Mouse (Mus musculus) cerebellum, adult 9-11 months (tissue): ENCODE results near the gene Olfr374.

Experiments
- DNase-seq: peaks from one replicate; pipeline ENCODE4 v3.0.0; 2022

Olfr374 gene

DNA sequence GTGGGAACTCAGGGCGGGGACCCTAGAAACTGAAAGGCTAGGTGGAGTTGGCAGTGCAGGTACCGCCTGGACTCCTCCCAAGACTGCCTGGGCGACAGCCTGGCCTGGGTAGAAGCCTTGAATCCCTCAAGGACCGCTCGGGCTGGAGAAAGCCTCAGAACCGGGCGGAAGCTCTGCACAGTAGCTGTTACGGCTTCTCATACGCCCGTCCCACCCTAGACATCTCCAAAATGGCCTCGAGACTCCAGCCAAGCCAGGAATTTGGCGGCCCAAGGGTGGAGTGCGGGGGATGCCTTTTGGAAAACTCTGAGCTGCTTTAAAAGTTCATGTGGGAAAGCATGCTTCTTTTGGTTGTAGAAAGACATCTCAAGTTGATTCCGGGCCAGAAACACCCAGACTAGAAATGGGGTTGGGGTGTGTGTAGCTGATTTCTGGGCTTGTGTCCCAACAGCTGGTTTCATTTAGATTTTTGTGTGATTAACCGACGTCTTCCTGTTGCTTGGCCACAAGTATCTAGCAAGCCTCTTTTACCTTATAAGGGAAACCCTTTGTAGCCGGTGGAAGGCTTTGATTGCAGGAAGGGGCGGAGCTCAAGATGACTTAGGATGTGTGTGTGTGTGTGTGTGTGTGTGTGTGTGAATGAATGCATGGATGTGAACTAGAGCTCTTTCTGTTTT lies 29.6 kb downstream of the Olfr374 start:
- peak; percentile 18 for DNase-seq

DNA sequence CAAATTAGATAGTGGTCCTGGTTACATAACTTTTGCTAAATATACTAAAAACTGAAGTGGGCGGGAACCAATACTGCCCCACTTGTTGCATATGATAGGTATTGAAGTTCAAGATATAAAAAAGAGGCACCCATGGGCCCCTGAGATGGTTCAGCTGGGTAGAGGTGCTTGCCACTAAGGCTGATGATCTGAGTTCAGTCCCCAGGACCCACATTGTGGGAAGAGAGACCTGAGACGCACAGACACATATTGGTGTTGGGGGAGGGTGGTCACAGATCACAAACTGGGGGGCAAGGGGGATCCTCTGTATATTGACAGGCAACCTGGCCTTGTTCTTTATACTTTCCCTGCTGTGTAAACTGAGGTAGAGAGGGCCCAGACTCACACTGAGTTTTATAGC lies 30.6 kb downstream of the Olfr374 start:
- DNase-seq: no peak

DNA sequence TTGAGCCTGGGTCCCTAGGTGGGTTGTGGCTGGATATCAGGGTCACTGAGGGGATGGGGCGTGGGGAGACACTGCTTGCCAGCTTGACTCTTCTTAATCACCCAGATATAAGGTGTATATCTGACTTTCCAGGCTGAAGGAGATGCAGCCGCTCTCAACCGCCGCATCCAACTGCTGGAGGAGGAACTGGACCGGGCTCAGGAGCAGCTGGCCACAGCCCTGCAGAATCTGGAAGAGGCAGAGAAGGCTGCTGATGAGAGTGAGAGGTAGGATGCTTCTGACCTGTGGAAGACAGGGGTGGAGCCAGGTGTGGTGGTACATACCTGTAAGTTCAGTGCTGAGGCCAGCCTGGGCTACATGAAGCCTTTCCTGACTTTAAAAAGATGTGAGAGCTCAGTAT lies 31.6 kb downstream of the Olfr374 start:
- DNase-seq: no peak

DNA sequence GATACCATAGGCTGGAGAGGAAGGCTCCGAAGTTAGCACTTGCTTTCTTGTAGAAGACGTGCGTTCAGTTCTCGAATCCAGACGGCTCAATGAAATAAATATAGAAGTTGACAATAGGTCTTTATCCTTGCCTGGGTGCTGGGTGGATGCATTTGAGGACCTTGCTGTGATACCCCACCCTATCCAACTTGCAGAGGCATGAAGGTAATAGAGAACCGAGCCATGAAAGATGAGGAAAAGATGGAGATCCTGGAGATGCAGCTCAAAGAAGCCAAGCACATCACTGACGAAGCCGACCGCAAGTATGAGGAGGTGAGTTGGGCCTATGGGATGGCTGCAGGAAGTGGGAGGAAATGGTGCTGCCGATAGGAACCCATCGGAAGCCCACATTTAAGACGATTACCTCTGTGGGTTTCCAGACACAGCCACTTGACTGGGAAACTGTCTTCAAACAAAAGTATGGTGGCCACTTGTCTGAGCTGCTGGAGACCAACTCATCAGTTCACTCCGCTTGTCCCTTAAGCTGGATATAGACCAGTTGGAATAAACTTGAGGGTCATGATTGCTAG lies 36.5 kb downstream of the Olfr374 start:
- DNase-seq: no peak

DNA sequence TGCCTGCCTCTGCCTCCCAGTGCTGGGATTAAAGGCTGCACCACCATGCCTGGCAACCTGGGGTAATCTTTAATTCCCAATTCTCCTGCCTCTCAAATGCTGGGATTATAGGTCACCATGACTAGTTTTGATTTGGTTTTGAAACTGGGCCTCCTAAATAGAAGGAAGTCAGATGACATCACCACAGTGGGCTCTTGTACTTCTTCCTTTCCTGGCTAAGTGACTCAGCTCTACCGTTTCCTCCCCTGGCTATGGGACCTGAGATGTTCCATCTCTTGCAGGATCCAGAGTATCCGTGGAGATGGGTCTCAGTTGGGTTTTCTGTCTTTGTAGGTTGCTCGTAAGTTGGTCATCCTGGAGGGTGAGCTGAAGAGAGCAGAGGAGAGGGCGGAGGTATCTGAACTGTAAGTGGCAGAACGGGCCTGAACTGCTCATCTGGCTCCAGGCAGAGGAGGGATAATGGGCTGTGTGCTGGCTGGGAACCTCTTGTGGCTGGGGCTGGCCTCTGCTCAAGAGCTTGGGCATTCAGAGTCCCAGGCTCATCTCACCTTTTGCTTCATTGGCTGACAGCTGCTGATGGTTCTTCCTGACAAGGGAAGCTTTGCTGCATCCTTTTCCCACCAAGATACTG lies 37.6 kb downstream of the Olfr374 start:
- no peak for DNase-seq

DNA sequence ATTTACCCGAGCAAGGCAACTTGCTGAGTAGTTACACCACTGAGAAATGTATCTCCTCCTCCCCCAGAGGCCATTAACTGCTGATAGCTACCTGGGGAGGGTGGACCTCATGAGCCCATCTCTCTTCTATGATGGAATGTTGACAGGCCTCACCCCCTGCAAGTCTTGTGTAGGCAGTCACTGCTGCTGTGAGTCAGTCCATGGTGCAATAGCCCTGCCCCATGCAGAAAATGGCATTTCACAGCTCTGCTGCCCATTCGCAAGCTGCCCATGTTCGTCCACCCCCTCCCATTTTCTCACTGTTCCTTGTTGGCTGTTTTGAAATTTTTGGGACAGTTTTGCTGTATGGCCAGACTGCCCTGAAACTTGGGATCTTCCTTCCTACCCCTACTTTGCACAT lies 38.7 kb downstream of the Olfr374 start:
- DNase-seq: no peak

DNA sequence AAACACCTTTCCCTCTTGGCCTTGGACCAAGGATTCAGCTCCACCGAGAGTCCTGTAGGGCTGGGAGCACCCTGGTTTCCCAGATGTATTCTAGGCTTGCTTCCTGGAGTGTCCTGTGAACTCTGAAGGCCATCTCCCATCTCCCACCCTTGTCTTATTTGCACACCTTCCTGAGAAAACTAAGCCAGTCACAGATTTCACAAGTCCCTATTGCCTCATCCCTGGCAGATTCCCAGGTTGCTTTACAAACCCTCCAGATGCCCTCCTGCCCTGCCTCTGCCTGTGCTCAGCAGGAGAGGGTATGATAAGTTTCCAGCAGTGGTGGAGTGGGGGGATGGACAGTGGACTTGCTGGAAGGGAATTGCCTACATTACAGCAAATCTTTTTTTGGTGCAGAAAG lies 39.2 kb downstream of the Olfr374 start:
- no peak for DNase-seq

DNA sequence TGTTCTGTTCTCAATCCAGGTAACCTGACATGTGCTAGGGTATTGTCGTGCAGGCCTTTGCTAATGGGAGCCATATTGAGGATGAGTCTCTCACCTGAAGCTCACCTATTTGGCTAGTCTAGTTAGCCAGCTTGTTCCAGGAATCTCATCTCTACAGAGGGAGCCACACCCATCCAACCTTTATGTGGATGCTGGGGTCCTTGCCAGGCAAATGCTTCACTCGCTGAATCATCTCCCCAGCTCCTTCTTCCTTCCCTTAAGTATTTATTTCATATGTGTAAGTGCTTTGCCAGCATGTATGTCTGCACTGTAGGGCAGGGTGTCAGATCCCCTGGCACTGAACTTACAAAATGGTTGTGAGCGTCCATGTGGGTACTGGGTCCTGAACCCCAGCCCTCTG lies 39.7 kb downstream of the Olfr374 start:
- no peak for DNase-seq

DNA sequence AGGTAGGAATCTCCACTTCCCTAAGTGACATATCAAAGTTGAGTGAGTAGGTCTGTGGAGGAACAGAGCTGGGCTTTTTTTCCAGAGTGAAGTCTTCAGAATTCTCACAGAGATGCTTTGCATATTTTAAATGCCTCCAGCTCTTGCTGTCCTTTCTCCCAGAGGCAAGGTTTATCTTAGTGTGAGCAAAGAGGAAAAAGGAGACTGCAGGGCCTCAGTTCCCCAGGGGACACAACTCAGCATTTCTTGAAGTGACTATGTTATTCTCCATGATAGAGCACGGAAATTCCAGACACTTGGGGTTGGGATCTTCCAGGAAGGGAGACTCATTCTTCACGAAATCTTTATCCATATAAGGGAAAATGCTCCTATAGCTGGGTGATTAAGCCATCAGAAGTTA lies 40.4 kb downstream of the Olfr374 start:
- DNase-seq: no peak

DNA sequence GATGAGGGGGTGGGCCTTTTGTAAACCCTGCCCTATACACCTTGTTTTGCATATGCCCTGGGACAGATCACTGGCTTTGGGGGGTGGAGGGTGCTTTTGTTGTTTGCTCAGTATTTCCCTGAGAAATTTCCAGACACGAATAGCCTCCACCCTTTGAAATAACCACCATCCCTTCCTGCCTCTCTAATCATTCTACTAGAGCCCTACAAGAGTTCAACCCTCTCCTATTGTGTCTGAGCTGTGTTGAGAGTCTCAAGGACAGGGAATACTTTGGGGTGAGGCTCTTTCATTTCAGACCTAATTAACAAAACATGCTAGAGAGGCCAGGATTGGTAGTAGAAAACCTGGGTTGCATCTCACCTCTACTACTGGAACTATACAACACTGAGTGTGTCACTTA lies 42.2 kb downstream of the Olfr374 start:
- no peak for DNase-seq

DNA sequence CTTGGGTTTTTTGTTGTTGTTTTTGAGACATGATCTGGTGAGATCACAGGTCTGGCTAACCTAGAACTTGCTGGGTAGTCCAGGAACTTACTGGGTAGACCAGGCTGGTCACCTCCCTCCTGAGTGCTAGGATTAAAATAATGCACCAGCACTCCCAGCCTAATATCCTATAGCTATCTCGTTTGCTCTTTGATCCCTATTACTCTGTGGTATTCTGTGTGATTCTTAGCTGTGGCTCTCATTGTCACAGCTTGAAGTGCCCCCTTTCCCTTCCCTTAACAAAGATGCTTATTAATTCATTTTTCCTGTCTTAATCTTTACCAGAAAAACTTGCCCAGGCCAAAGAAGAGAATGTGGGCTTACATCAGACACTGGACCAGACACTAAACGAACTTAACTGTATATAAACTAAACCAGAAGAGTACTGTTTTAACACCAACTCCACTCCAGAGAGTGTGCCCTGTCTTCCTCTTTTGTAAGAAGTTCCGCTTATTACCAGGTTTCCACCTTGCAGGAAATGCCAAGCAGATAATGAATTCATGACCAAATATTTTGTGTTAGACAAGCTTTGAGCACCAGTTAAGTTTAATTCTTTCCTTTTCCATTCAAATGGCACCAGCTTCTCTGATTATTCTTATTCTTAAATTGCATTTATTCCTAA lies 44.7 kb downstream of the Olfr374 start:
- no peak for DNase-seq

DNA sequence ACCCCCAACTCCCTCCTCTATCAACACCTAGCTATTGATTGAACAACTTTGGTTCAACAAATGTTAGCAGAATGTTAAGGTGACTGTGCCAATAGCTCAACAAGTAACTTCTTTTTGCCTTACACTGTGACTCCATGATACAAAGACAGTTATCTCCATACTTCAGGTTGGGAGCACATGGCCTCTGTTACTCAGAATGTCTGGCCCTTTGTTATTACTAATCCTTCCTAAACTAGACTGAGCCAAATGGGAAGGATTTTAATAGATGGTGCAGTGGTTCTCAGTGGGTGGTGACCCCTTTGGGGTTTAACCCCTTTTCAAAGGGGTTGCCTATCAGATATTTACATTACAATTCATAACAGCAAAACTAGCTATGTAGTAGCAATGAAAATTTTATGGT lies 46.5 kb downstream of the Olfr374 start:
- no peak for DNase-seq

DNA sequence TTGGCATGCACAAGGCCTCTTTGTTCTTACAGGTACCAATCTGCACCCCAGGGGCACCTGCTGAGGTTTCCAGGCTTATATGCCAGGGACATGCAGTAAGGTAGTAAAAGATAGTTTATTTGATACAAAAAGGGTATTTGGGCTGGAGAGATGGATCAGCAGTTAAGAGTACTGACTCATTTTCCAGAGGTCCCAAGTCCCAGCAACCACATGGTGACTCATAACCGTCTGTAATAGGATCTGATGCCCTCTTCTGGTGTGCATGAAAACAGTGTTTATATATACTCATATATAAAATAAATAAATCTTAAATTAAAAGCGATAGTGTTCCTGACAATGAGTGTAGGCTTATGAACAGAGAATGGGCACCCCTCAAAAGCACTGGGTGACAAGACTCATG lies 51.3 kb downstream of the Olfr374 start:
- DNase-seq: no peak

DNA sequence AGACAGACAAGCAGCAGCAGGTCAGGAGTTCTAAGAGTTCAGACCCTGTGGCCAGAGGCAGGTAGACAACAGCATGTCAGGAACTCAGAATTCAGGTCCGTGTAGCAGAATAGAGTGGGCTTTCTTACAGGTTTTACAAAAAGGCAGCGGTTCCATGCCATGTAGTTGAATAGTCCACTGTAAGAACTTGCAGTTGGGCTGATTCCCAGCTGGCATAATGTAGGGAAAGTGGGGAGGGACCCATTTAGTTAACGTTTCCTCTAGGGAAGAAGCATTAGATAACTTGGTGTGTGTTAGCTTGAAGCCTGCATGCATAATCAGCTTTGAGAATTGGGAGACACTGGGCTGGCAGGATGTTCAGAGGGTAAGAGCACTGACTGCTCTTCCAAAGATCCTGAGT lies 51.9 kb downstream of the Olfr374 start:
- no peak for DNase-seq

DNA sequence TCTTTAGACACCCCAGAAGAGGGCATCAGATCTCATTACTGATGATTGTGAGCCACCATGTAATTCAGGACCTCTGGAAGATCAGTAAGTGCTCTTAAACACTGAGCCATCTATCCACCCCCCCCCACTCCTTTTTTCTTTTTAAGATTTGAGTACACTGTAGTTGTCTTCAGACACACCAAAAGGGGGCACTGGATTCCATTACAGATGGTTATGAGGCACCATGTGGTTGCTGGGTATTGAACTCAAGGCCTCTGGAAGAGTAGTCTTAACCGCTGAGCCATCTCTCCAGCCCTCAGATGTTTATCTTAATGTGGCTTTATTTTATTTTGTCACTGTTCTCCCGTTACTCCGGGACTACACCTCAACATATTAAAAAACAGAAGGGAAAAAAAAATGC lies 53.2 kb downstream of the Olfr374 start:
- DNase-seq: peak; percentile 54

DNA sequence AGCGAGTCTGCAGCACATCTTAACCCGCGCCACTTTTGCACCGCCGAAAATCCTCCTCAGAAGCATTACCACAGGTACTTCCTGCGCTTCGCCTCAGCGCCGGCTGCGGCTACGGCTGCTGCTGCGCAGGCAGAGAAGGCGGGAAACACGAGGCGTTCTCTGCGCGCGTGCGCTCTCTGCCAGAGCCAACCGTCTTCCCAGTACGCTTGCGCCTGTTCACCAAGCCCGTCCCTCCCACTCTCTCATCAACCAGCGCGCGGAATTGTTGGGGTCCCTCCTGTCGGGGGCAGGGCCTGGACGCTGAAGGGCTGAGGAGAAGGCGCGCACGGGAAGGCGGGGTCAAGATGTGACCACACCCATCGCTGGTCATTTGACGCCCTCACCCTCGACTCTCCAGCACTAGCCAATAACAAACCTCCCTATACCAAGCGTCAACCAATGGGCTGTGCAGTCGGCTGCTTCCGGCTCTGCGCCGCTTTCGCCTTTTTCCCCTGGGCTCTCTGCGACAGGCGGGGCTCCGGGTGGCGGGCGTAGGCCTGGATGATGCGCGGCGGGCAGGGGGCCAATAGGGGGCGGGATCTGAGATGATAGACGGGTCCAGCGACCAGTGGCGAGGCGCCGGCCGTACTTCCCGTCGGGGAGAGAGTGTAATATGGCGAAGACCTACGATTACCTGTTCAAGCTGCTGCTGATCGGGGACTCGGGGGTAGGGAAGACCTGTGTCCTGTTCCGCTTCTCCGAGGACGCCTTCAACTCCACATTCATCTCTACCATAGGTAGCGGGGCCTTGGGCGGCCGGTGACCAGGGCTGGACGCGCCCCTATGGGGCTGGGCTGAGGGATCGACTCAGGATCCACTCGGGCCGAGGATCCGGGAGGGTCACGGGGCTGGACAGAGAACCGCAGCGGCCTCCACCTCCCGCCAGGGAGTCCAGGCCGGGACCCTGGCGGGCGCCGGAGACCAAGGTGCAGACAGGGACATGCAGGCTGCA lies 54.2 kb downstream of the Olfr374 start, which contains the start of gene Rab8a:
Rab8a (plus strand) TSS at position 494 of the 991 bp plus-strand sequence.
- DNase-seq: peak; percentile 100

DNA sequence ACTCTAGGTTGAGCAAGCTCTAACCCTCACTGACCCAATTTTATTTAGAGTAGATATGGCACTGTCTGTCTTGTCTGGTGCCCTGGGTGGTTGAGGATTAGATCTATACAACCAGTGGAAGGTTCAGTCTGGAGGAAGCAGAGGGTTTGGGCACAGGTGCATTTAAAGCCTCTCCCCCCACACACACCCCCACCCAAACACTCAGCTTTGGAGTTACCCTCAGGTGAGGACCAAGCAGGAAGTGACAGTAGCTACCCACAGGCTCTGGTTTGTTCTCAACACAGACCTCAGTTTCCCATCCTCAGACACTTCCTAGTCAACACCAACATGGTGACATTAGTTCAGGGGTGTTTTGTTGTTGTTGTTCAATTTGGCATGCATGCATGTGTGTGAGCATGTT lies 56.0 kb downstream of the Olfr374 start:
- no peak for DNase-seq
